19 mouse cellular contexts compared by ENCODE assay signal in genomic region chr2:69288989-69289388, GRCm38 (mm10). TPM values are rescaled to one million over a fixed set of nuclear protein-coding genes. Genes with fewer than 3 reads are reported as not detected.
A peak's percentile ranks its signal among the peaks of the same experiment; 100 is the strongest.
DNase-seq lines count a peak whose midpoint lies in the region; ATAC-seq and TF ChIP-seq lines count a peak whose summit lies in the region.
"Had no signal": no experiment of that assay in that cellular context is flagged by ENCODE, and none has a peak within 500 bp of the region (broad histone marks: within the 10 kb centered on the region; RNA-seq: fewer than 3 reads in every experiment).

No protein-coding gene starts in this region.

- ATAC-seq in megakaryocyte progenitor cell, adult 5-6 weeks (replicated peaks; ENCODE audit: poor library complexity) = 0 out of 2 replicates have a peak, but pooled peaks have one; percentile 26
- ATAC-seq: midbrain, embryonic 15.5 days had no signal

- TF ChIP-seq POLR2A in kidney, adult 2 months (IDR thresholded peaks at IDR 0.05; ENCODE audit: low read depth, low read length) = no peak

- no peak overlapping the region for H3K27ac ChIP-seq in kidney, adult 2 months (ENCODE audit: insufficient read depth, low read depth, low read length)
- H3K27ac ChIP-seq: gastrocnemius, adult 2 months; heart, embryonic 13.5 days; midbrain, embryonic 15.5 days had no signal

- H3K4me1 ChIP-seq in kidney, adult 2 months (ENCODE audit: control insufficient read depth, insufficient read depth, low read length) = no peaks in the 10 kb centered on the region
- H3K4me1 ChIP-seq: heart, embryonic 13.5 days; midbrain, embryonic 15.5 days had no signal

- H3K36me3 ChIP-seq in kidney, adult 2 months (ENCODE audit: control insufficient read depth, insufficient read depth, low read length) = no peaks in the 10 kb centered on the region
- H3K36me3 ChIP-seq: heart, embryonic 13.5 days; midbrain, embryonic 15.5 days had no signal

- H3K4me3 ChIP-seq in kidney, adult 2 months (ENCODE audit: insufficient read depth, low read depth, low read length) = no peak overlapping the region
- H3K4me3 ChIP-seq: gastrocnemius, adult 2 months; heart, embryonic 13.5 days; midbrain, embryonic 15.5 days had no signal

- no peaks in the 10 kb centered on the region for H3K27me3 ChIP-seq in kidney, adult 2 months (replicated peaks; ENCODE audit: control insufficient read depth, insufficient read depth, low read length)
- H3K27me3 ChIP-seq: heart, embryonic 13.5 days; midbrain, embryonic 15.5 days had no signal

- peak; percentile 47 for DNase-seq in kidney, adult 2 months
- no peak for DNase-seq in kidney, postnatal 4 days
- DNase-seq in Muller cell, postnatal 12 days (ENCODE audit: inconsistent ontology term) = peak; percentile 88
- DNase-seq in adrenal gland, postnatal 10 days = peak; percentile 46
- no peak for DNase-seq in ovary, postnatal 10 days (ENCODE audit: low spot score)
- DNase-seq in urinary bladder, postnatal 4 days (ENCODE audit: low spot score in 2 of 2) = no peak
- DNase-seq: cerebellum, adult 8-10 months; gastrocnemius, adult 2 months; right cerebral cortex, postnatal 25 days; thymus, postnatal 4 days had no signal

- TF ChIP-seq CTCF in kidney, adult 2 months (conservative IDR thresholded peaks at IDR 0.05; ENCODE audit: insufficient read depth, insufficient read length, low read depth, low read length) = no peak

- WGBS in kidney, adult 2 months = 31% methylated on average over 5 of the region's 5 CpGs

RNA-seq across cellular contexts. Expression of gene Abcb11, which starts 53.4 kb away (rescaled TPM):
- not detected in 2 replicates for polyA plus RNA-seq in kidney, adult 2 months (2012; rRNA removed)
- 10 to 100 TPM; 11.2 to 27.0 TPM for total RNA-seq in adrenal gland, postnatal 10 days (2021)
- not detected in 2 replicates for total RNA-seq in megakaryocyte progenitor cell, adult 5-6 weeks (2015)
- not detected in 2 replicates for total RNA-seq in megakaryocyte progenitor cell, adult 5-6 weeks (2017)
- total RNA-seq: gastrocnemius, adult 2 months; left cerebral cortex, adult 18-20 months; MEL had no signal
- polyA plus RNA-seq: forebrain, embryonic 11.5 days; limb, embryonic 14.5 days; midbrain, embryonic 15.5 days; neural tube, embryonic 14.5 days; stomach, embryonic 14.5 days had no signal

Comparison
In these comparisons a context has a peak if more than half of its experiments do, and no peak if none do; other contexts are left out.
1. DNase-seq: peak in kidney, adult 2 months (single experiment), Muller cell, postnatal 12 days (single experiment) and adrenal gland, postnatal 10 days (single experiment); none in kidney, postnatal 4 days (0 of 2), ovary, postnatal 10 days (single experiment) and urinary bladder, postnatal 4 days (0 of 2).
2. RNA of gene Abcb11, which starts 53.4 kb away (total RNA-seq): 11.2 to 27.0 TPM in adrenal gland, postnatal 10 days; not detected in megakaryocyte progenitor cell, adult 5-6 weeks; every median in the first group is over 10 times any median in the second.